Comparison of ENCODE assay signal across 27 mouse cellular contexts in genomic region chr19:11604603-11605002, GRCm38 (mm10). TPM values are rescaled to one million over a fixed set of nuclear protein-coding genes. Genes with fewer than 3 reads are reported as not detected.
DNase-seq lines count a peak whose midpoint lies in the region; ATAC-seq and TF ChIP-seq lines count a peak whose summit lies in the region.
"Had no signal": no experiment of that assay in that cellular context is flagged by ENCODE, and none has a peak within 500 bp of the region (broad histone marks: within the 10 kb centered on the region; RNA-seq: fewer than 3 reads in every experiment).

Ms4a6d (minus strand) TSS chr19:11604849.

- peaks cover 49% of the 10 kb centered on the region for H3K79me2 ChIP-seq in macrophage (ENCODE audit: inconsistent target)

- WGBS in macrophage (ENCODE audit: missing documents), result 22% methylated on average over 2 of the region's 2 CpGs
- WGBS in hindbrain, postnatal 0 days, result 94% methylated on average over 2 of the region's 2 CpGs
- WGBS in intestine, embryonic 15.5 days, result 91% methylated on average over 2 of the region's 2 CpGs

- ATAC-seq in hindbrain, postnatal 0 days, result no peak
- no peak for ATAC-seq in intestine, embryonic 15.5 days
- ATAC-seq: forebrain, embryonic 13.5 days; hindbrain, embryonic 16.5 days; intestine, postnatal 0 days had no signal

- H3K4me1 ChIP-seq in hindbrain, postnatal 0 days (ENCODE audit: insufficient read depth, low read length), result no peaks in the 10 kb centered on the region
- no peaks in the 10 kb centered on the region for H3K4me1 ChIP-seq in intestine, embryonic 15.5 days (replicated peaks)
- H3K4me1 ChIP-seq: forebrain, embryonic 13.5 days; heart, embryonic 15.5 days; limb, embryonic 10.5 days; limb, embryonic 15.5 days; lung, embryonic 15.5 days; midbrain, embryonic 12.5 days had no signal

- DNase-seq in gastrocnemius, adult 2 months, result no peak
- DNase-seq in gastrocnemius, postnatal 14 days, result no peak
- peak; percentile 11 for DNase-seq in lung, postnatal 36 days
- DNase-seq in lung, postnatal 10 days, result no peak
- peak; percentile 18 for DNase-seq in skeletal muscle tissue, adult 2 months (ENCODE audit: low read depth, low spot score)
- DNase-seq in hindbrain, postnatal 0 days (ENCODE audit: low spot score), result no peak
- DNase-seq: adrenal gland, postnatal 10 days; cerebellum, adult 18-20 months; cerebellum, postnatal 10 days; gastrocnemius, postnatal 25 days; heart, adult 2 months; kidney, postnatal 14 days; right cerebral cortex, postnatal 25 days; spleen, adult 18-20 months; thymus, postnatal 25 days had no signal

- H3K27ac ChIP-seq in gastrocnemius, adult 2 months, result no peak within 1 kb of the TSS
- peak within 1 kb of the TSS; percentile 89 for H3K27ac ChIP-seq in macrophage
- H3K27ac ChIP-seq in hindbrain, postnatal 0 days, result no peak within 1 kb of the TSS
- H3K27ac ChIP-seq in intestine, embryonic 15.5 days, result no peak within 1 kb of the TSS
- H3K27ac ChIP-seq: forebrain, embryonic 13.5 days; heart, adult 2 months; heart, embryonic 15.5 days; limb, embryonic 10.5 days; limb, embryonic 15.5 days; liver, embryonic 14.5 days; lung, embryonic 15.5 days; midbrain, embryonic 12.5 days had no signal

- intact Hi-C loops in gastrocnemius, adult 2 months (cut with DNase I), result loop anchor here (5.0 kb wide), 1 partner anchor 252 kb away; no protein-coding TSS in a partner anchor
- intact Hi-C loops in gastrocnemius, postnatal 14 days (cut with DNase I; ENCODE audit: low total_unique reads), result no loop called here

- peak within 1 kb of the TSS; percentile 37 for H3K4me3 ChIP-seq in gastrocnemius, adult 2 months
- H3K4me3 ChIP-seq in macrophage (ENCODE audit: inconsistent target), result peak within 1 kb of the TSS; percentile 50
- no peak within 1 kb of the TSS for H3K4me3 ChIP-seq in hindbrain, postnatal 0 days (ENCODE audit: low read length)
- H3K4me3 ChIP-seq in intestine, embryonic 15.5 days (replicated peaks), result no peak within 1 kb of the TSS
- H3K4me3 ChIP-seq: forebrain, embryonic 13.5 days; heart, adult 2 months; heart, embryonic 15.5 days; limb, embryonic 10.5 days; limb, embryonic 15.5 days; lung, embryonic 15.5 days; midbrain, embryonic 12.5 days had no signal

- no peak within 1 kb of the TSS for H3K4me2 ChIP-seq in hindbrain, postnatal 0 days (ENCODE audit: low read depth, low read length)
- H3K4me2 ChIP-seq in intestine, embryonic 15.5 days (replicated peaks), result no peak within 1 kb of the TSS
- H3K4me2 ChIP-seq: forebrain, embryonic 13.5 days; heart, embryonic 15.5 days; limb, embryonic 15.5 days; lung, embryonic 15.5 days; midbrain, embryonic 12.5 days had no signal

- no peaks in the 10 kb centered on the region for H3K9me3 ChIP-seq in hindbrain, postnatal 0 days (ENCODE audit: low read length)
- H3K9me3 ChIP-seq in intestine, embryonic 15.5 days, result no peaks in the 10 kb centered on the region
- H3K9me3 ChIP-seq: forebrain, embryonic 13.5 days; G1E; heart, embryonic 15.5 days; limb, embryonic 10.5 days; limb, embryonic 15.5 days; lung, embryonic 15.5 days; midbrain, embryonic 12.5 days had no signal

- no peaks in the 10 kb centered on the region for H3K27me3 ChIP-seq in hindbrain, postnatal 0 days (ENCODE audit: insufficient read depth, low read length)
- H3K27me3 ChIP-seq in intestine, embryonic 15.5 days (replicated peaks), result no peaks in the 10 kb centered on the region
- H3K27me3 ChIP-seq: forebrain, embryonic 13.5 days; heart, embryonic 15.5 days; limb, embryonic 15.5 days; lung, embryonic 15.5 days; midbrain, embryonic 12.5 days had no signal

- TF ChIP-seq CTCF in gastrocnemius, adult 2 months (IDR thresholded peaks at IDR 0.05), result no peak
- TF ChIP-seq CTCF in hindbrain, postnatal 0 days (IDR thresholded peaks at IDR 0.05; ENCODE audit: low read depth), result no peak

- no peak within 1 kb of the TSS for H3K9ac ChIP-seq in hindbrain, postnatal 0 days (replicated peaks; ENCODE audit: low read length)
- no peak within 1 kb of the TSS for H3K9ac ChIP-seq in intestine, embryonic 15.5 days
- H3K9ac ChIP-seq: forebrain, embryonic 13.5 days; heart, embryonic 15.5 days; limb, embryonic 15.5 days; liver, embryonic 14.5 days; lung, embryonic 15.5 days; midbrain, embryonic 12.5 days had no signal

- peaks cover 14% of the 10 kb centered on the region; the same call in 1 of the 2 replicates for H3K36me3 ChIP-seq in macrophage (ENCODE audit: inconsistent target)
- no peaks in the 10 kb centered on the region for H3K36me3 ChIP-seq in hindbrain, postnatal 0 days (ENCODE audit: insufficient read depth, low read length)
- no peaks in the 10 kb centered on the region for H3K36me3 ChIP-seq in intestine, embryonic 15.5 days
- H3K36me3 ChIP-seq: G1E; heart, embryonic 15.5 days; limb, embryonic 10.5 days; limb, embryonic 15.5 days; lung, embryonic 15.5 days; midbrain, embryonic 12.5 days had no signal

RNA-seq across cellular contexts. Expression of gene Ms4a6d, which starts in this region (rescaled TPM):
- 1 to 10 TPM in 1 of 2 experiments, under 1 TPM in 1; 0.89 to 1.6 TPM for total RNA-seq in gastrocnemius, adult 2 months (2021)
- 1 to 10 TPM; 1.5 to 2.3 TPM for total RNA-seq in gastrocnemius, postnatal 14 days (2021)
- 100 to 1,000 TPM in 6 of 26 experiments, 10 to 100 TPM in 20; 24.5 to 196 (median 72.9) TPM for total RNA-seq in macrophage (2018; cell fraction: chromatin; rRNA removed)
- 1,000 to 10,000 TPM in 4 of 26 experiments, 100 to 1,000 TPM in 22; 284 to 1,098 (median 552) TPM for total RNA-seq in macrophage (2018; cell fraction: cytosol; rRNA removed)
- total RNA-seq in macrophage (2018; cell fraction: nucleus; rRNA removed), result 100 to 1,000 TPM in 24 of 26 experiments, 10 to 100 TPM in 2; 79.2 to 548 (median 216) TPM
- polyA plus RNA-seq in macrophage (2018), result 381 to 505 TPM (median 445 TPM) in 3 replicates
- 3.0 and 3.2 TPM in 2 replicates for total RNA-seq in hindbrain, postnatal 0 days (2014; rRNA removed)
- 2.3 and 3.0 TPM in 2 replicates for polyA plus RNA-seq in hindbrain, postnatal 0 days (2015; fragmentation: Nextera tagmentation; extraction: Ambion mirVana)
- 6.0 and 6.4 TPM in 2 replicates for polyA plus RNA-seq in intestine, embryonic 15.5 days (2015; fragmentation: Nextera tagmentation; extraction: Ambion mirVana)

Comparison
In these comparisons a context has a peak if more than half of its experiments do, and no peak if none do; other contexts are left out.
1. RNA of gene Ms4a6d (polyA plus RNA-seq): 381 to 505 TPM in macrophage; 6.0 to 6.4 TPM in intestine, embryonic 15.5 days and 2.3 to 3.0 TPM in hindbrain, postnatal 0 days; every median in the first group is over 10 times any median in the second.
2. DNase-seq: peak in lung, postnatal 36 days (single experiment) and skeletal muscle tissue, adult 2 months (single experiment); none in gastrocnemius, adult 2 months (single experiment), gastrocnemius, postnatal 14 days (single experiment), lung, postnatal 10 days (single experiment) and hindbrain, postnatal 0 days (single experiment).
3. H3K4me3 ChIP-seq: peak in gastrocnemius, adult 2 months (single experiment) and macrophage (single experiment); none in hindbrain, postnatal 0 days (single experiment) and intestine, embryonic 15.5 days (single experiment).